Mouse (Mus musculus): ENCODE data around the gene Akr1c6. TPM values are rescaled to one million over a fixed set of nuclear protein-coding genes. Genes with fewer than 3 reads are reported as not detected.
"Not testable (repeated sequence)": the region's sequence is repeated elsewhere in the genome, so short reads cannot be mapped to it uniquely, and the experiment has no call there.

Gene Akr1c6
- total RNA-seq (2021), result 1 to 10 TPM in 1 of 2 experiments, not detected in 1; 2.0 TPM
- not detected in 2 replicates for polyA plus RNA-seq (2012; rRNA removed)
- long read RNA-seq, result 0 reads

DNA sequence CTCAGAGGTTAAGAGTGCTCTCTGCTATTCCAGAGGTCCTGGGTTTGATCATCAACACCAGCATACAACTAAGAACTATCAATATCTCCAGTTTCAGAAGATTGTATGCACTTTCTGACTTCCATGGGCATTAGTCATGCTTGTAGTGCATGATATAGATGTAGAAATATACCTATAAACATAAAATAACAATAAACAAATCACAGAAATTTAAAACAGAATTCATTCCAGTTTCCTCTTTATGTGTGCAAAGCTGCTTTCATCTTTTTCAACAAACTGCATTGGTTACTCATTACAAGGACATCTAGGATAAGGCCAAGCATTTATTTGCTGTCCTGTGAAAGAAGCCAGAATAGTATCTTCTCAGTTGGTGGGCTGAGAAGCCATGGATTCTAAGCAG, at the start of gene Akr1c6:
Gene Akr1c6 (plus strand): TSS at position 301 of the 400 bp plus-strand sequence.
- DNase-seq, result no peak

DNA sequence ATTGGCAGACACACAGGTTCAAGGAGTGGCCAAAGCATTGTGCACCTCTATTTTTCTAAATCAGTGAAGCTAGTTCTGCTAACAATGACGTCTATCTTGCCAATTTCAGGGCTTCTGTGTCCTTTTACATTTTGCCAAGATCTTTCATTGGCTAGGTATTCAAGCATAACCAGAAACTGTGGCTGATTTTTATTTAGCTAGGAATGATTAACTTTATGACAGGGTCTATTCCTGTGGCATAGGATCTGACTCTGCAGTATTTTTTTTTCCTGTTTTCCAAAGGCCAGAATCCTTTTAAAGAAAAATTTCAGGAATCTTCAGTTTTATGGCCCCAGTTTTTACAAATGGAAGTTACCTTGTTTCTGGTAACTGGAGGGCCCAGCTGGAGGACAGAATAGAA, 49.2 kb upstream of the Akr1c6 start:
- no peak for DNase-seq

DNA sequence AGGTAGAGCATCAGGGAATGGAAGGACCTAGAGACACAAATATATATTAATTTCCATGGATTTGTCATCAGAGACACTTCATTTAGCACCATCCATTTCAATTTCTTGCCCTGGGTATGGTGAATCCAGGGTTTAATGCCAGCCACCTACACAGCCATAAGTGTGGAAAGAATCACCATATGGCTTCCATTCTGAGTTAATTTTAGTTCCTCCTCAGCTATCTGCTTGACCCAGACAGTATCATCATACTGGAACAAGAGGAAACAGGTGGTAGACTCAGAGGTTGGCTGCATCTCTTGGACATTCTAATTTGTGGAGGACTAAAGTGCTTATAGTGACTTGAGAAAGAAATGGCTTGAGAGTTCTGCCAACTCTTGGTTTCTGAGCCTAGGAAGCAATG, 48.6 kb upstream of the Akr1c6 start:
- DNase-seq, result no peak

DNA sequence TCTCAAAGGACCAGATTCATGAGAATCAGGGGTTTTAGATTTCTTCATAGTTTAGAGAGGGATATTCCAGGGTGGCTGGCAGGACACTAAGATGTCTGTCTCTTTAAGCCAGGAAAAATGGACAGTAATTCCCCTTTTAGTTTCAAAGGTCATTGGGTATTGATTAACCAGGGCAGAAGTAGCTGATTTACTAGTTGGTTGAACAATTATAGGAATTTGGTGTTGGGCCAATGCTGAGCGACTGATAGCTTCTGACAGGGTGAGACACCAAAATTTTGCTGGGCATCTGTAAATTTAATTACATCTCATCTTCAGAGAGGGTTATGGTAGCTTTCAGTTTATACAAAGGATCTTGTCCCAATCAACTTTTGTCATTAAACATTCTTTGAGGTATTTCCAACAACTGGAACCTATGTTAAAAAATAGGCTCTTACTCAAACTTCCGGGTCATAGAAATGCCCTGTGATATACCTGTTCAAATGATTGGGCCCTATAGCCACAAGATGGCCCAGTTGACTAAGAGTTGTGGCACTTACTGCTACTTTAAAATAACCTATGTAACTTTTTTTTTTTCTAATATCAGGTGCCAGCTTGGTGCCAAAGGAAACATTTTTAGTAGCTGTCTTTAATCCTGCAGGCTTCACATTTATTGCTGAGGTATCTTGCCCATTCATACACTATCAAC, 45.2 kb upstream of the Akr1c6 start:
- DNase-seq, result no peak

DNA sequence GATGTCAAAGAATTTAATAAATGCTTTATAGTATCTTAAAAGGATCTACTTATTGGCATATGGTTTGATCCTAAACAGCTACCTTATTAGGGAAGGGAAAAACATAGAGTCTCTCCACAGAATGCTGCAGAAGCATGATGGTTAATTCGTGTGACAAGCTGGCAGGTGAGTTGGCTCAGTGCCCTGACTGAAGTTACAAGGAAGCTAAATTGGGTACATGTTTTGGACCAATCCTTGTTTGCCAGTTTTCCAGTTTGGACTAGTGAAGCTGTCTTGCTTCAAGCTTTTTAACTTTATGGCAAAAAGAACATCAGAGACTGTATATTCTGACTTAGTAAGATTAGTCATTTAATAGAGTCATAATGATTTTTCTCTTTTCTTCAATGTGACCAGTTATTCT, 33.7 kb upstream of the Akr1c6 start:
- not testable (repeated sequence) for DNase-seq

DNA sequence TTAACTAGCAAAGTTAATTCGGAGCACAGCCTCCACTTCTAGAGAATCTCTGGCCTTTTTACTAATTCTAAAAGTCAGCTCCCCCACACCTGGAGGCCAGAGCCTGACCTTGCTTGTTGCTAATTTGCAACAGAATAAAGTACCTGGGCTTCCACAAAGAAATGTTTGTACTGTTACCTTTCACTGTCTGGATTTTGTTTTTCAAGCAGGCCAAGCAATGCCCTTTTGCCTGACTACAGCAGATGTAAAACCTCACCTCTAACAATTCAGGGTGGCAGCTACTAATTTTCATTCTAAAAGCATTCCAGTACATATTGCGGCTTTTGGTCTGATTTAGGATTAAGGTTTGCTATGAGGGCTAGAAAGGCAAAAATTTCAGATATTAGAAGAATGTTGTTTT, 33.3 kb upstream of the Akr1c6 start:
- no peak for DNase-seq

DNA sequence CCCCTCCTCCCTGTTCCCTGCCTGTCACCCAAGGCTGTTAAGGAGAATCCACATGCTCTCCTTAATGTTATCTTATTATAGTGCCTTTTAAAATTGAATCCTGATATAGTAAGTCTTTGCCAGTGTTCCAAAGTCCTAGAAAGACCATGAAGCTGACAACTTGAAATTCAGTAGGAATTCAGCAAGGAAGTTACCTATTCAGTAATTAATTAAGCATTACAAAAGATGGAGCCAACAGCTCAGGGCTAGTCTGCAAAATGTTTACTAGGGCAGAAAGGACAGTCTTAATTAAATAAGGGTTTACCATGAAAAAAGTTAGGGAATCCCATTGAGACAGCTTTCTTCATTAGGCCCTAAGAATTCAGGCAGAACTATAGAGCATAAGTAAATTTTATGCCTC, 31.9 kb upstream of the Akr1c6 start:
- DNase-seq, result no peak

DNA sequence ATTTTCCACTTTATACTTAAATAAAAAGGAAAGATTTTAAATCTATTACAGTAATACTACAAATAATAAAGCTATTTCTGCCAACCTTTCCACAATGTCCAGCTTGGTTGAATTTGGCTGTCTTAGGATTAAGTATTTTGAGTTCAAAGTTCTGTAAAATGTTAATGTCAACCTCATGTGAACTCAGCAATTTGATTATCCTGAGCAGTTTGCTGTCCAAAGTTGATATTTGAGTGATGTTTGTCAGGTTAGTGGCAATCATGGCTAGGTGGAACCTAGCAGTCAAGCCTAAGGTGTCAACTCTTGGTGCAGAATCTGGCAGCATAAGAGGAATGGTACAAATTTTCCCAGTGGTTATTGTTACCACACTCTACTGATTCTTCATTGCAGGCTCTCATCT, 29.4 kb upstream of the Akr1c6 start:
- DNase-seq, result no peak

DNA sequence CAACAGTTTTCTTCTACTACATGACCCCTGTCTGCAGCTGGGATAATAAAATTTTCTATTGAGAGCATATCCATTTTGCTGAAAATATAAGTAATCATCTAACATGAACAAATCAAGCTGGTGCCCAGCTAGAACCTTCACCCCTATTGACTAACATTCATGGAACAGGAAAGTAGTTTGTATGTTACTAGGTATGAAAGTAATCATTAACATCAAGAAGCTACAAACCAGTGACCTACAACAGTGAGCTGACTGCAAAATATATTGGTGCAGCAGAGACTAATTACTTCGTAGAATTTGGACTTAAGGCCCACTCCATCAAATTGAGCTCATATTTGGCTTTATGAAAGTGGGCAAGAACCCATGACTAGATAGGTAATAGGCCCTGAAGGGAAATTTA, 27.3 kb upstream of the Akr1c6 start:
- no peak for DNase-seq

DNA sequence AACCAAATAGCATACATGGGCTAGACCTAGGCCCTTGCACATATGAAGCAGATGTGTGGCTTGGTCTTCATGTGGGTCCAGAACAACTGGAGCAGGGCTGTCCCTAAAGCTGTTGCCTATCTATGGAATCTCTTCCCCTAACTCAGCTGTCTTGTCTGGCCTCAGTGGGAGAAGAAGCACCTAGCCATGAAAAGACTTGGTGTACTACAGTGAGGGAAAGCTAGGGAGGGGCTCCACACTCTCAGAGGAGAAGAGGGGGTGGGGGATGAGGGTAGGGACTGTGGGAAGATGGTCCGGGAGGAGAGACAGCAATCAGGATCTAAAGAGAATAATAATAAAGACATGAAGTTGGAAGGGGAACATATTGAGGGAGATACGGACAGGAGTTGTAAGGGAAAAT, 5.5 kb upstream of the Akr1c6 start:
- DNase-seq, result no peak

DNA sequence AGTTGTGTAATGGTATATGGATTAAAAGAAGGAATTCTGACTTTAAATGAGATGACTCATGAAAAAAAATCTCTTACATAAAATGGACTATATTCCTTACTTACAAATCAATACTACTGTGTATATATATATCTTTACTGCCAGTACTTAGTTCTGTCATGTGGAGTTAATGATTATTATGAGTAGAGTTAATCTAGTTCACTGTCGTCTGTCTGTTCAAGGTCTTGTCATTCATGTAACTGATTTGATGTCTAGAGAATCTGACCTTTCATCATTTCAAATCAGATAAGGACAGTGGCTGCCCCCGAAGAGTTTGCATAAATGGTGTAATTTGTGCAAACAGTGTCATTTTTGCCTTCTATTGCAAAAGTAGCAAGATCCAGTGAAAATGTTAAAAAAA, 5.1 kb upstream of the Akr1c6 start:
- no peak for DNase-seq

DNA sequence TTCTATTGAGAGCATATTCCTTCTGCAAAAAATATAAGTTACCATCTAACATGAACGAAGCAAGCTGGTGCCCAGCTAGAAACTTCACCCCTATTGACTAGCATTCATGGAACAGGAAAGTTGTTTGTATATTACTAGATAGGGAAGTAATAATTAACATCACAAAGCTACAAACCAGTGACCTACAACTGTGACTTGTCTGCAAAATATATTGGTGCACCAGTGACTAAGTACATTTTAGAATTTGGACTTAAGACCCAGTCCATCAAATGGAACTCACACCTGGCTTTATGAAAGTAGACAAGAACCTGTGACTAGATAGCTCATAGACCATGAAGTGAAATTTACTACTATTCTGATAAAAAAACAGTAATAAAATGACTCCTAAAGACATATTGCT, 3.0 kb upstream of the Akr1c6 start:
- no peak for DNase-seq

DNA sequence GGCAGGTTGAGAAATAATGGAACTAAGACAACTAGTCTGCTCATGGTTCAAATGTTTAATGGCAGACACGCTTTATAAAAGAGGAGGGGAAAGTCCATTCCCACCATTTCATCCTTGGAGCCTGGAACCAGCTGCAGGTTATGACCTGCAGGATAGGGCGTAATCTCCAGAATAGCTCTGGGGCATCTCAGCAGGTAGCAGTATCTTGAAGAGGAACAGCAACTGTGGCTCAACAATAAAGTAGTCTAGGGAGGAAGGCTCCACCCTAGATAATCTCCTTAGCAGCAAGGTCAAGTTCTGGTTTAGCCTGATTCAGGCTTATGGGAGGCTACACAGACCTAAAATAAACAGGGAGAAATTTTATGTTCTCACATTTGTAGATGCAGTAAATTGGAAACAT, 31.5 kb downstream of the Akr1c6 start:
- DNase-seq, result no peak

DNA sequence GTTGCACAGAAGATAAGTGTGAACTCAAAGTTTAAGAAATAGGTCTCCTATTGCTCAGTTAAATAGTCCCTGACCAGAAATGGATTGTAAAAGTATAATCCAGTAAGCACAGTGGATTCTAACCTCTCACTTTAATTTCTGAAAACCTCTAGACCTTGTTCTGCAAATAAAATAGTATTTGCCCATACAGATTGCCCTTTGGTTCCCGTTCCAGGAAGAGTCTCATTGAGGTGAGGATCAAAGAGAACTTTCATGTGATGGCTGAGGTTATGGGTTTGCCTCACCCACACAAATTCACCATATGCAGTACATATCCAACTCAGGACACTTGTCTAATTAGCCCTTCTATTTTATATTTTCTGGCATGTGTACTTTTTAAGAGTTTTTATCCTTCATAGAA, 33.8 kb downstream of the Akr1c6 start:
- no peak for DNase-seq

Other genes with a start within 250 kb of the Akr1c6 start
- gene Akr1c13, start 243.2 kb upstream of the Akr1c6 start, total RNA-seq (2021), result 10 to 100 TPM in 1 of 2 experiments, 1 to 10 TPM in 1; 6.5 to 25.1 TPM
- gene Akr1c13, start 243.2 kb upstream of the Akr1c6 start, polyA plus RNA-seq (2012; rRNA removed), result 3.0 and 3.4 TPM in 2 replicates
- gene Akr1c19, start 205.6 kb upstream of the Akr1c6 start, total RNA-seq (2021), result under 1 TPM; 0.69 TPM
- not detected in 2 replicates for gene Akr1c19, start 205.6 kb upstream of the Akr1c6 start, polyA plus RNA-seq (2012; rRNA removed)
- under 1 TPM; 0.38 to 0.61 TPM for gene Akr1c12, start 154.9 kb upstream of the Akr1c6 start, total RNA-seq (2021)
- gene Akr1c12, start 154.9 kb upstream of the Akr1c6 start, polyA plus RNA-seq (2012; rRNA removed), result not detected in 2 replicates
- gene Akr1c20, start 89.0 kb downstream of the Akr1c6 start, total RNA-seq (2021), result under 1 TPM in 1 of 2 experiments, not detected in 1; 0.69 TPM
- gene Akr1c20, start 89.0 kb downstream of the Akr1c6 start, polyA plus RNA-seq (2012; rRNA removed), result not detected in 2 replicates
- not detected for gene Akr1c21, start 139.8 kb downstream of the Akr1c6 start, total RNA-seq (2021)
- not detected in 2 replicates for gene Akr1c21, start 139.8 kb downstream of the Akr1c6 start, polyA plus RNA-seq (2012; rRNA removed)
- 10 to 100 TPM; 25.9 to 35.1 TPM for gene Akr1e1, start 174.9 kb downstream of the Akr1c6 start, total RNA-seq (2021)
- gene Akr1e1, start 174.9 kb downstream of the Akr1c6 start, polyA plus RNA-seq (2012; rRNA removed), result 0.68 and 0.81 TPM in 2 replicates

Measured in adrenal gland, adult 2 months (tissue).